Mouse (Mus musculus) thymus, adult 2 months (tissue): Measurements from ENCODE around the gene Adh7.

Experiments used
- CTCF ChIP-seq: fragments of 200-500 bp; IDR thresholded peaks from 2 replicates; pipeline ENCODE4 v1.5.1; 2012; ENCODE audit warnings: mild to moderate bottlenecking, control low read depth, low read length, moderate library complexity, borderline replicate concordance; ENCODE audit not compliant: control insufficient read depth, poor library complexity, insufficient read depth; ENCODE audit errors: extremely low read depth
- POLR2A ChIP-seq: fragments of 200-500 bp; IDR thresholded peaks from 2 replicates; pipeline ENCODE4 v1.6.1; 2012; ENCODE audit warnings: mild to moderate bottlenecking, low read length, control low read depth, moderate library complexity; ENCODE audit not compliant: control insufficient read depth, poor library complexity, insufficient read depth; ENCODE audit errors: extremely low read depth

- TF ChIP-seq CTCF (no peak), POLR2A (no peak)
Observed at GRCm38 (mm10) chr3:138225331-138225730, 7.8 kb downstream of the Adh7 start.
